Mouse (Mus musculus) E14TG2a.4 (cell line): ENCODE measurements around the gene Entpd1.

Source experiments
- CTCF ChIP-seq: conservative IDR thresholded peaks from 2 replicates; pipeline ENCODE4 v1.5.1; 2014; ENCODE audit warnings: low read length
- NANOG ChIP-seq: IDR thresholded peaks from 2 replicates; pipeline ENCODE4 v1.6.1; 2014; ENCODE audit warnings: borderline replicate concordance, low read length, mixed read lengths

GRCm38 (mm10) chr19:40720381-40720780, 108.2 kb downstream of the Entpd1 start:
- TF ChIP-seq CTCF (no peak), NANOG (no peak)
